Comparison of ENCODE assay signal across 31 mouse cellular contexts in genomic region chr10:43748300-43748699, GRCm38 (mm10).
"Had no signal": no experiment of that assay in that cellular context is flagged by ENCODE, and none has a peak within 500 bp of the region (broad histone marks: within the 10 kb centered on the region; RNA-seq: fewer than 3 reads in every experiment).

No protein-coding gene starts in this region.

- H3K9me3 ChIP-seq: limb, embryonic 10.5 days; limb, embryonic 12.5 days; limb, embryonic 13.5 days; limb, embryonic 15.5 days; liver, embryonic 12.5 days; liver, embryonic 13.5 days; liver, embryonic 15.5 days; lung, embryonic 15.5 days; midbrain, embryonic 10.5 days; midbrain, embryonic 12.5 days; midbrain, embryonic 13.5 days; midbrain, embryonic 15.5 days had no signal

- H3K27me3 ChIP-seq: limb, embryonic 12.5 days; limb, embryonic 13.5 days; limb, embryonic 15.5 days; liver, embryonic 12.5 days; liver, embryonic 13.5 days; liver, embryonic 15.5 days; lung, embryonic 15.5 days; midbrain, embryonic 12.5 days; midbrain, embryonic 13.5 days; midbrain, embryonic 15.5 days had no signal

- H3K27ac ChIP-seq: limb, embryonic 10.5 days; limb, embryonic 12.5 days; limb, embryonic 13.5 days; limb, embryonic 15.5 days; liver, embryonic 12.5 days; liver, embryonic 13.5 days; liver, embryonic 14.5 days; liver, embryonic 15.5 days; lung, embryonic 15.5 days; macrophage; midbrain, embryonic 10.5 days; midbrain, embryonic 12.5 days; midbrain, embryonic 13.5 days; midbrain, embryonic 15.5 days had no signal

- DNase-seq: left cerebral cortex, postnatal 4 days; liver; liver, embryonic 13.5 days; liver, postnatal 0 days; lung, adult 18-20 months; lung, adult 2 months; lung, embryonic 14.5 days; lung, postnatal 10 days; lung, postnatal 14 days; lung, postnatal 36 days; lung, postnatal 4 days; midbrain, embryonic 14.5 days had no signal

- ATAC-seq: liver, embryonic 12.5 days; liver, postnatal 0 days; lung, postnatal 0 days; midbrain, embryonic 13.5 days; midbrain, embryonic 15.5 days; midbrain, embryonic 16.5 days had no signal

- H3K4me1 ChIP-seq: limb, embryonic 15.5 days; midbrain, embryonic 15.5 days had no signal

- H3K9ac ChIP-seq: limb, embryonic 12.5 days; limb, embryonic 13.5 days; limb, embryonic 15.5 days; liver, embryonic 12.5 days; liver, embryonic 13.5 days; liver, embryonic 14.5 days; liver, embryonic 15.5 days; liver, postnatal 0 days; lung, embryonic 14.5 days; lung, embryonic 15.5 days; midbrain, embryonic 12.5 days; midbrain, embryonic 13.5 days; midbrain, embryonic 15.5 days had no signal

- H3K36me3 ChIP-seq: limb, embryonic 10.5 days; limb, embryonic 12.5 days; limb, embryonic 13.5 days; limb, embryonic 15.5 days; liver, embryonic 12.5 days; liver, embryonic 13.5 days; liver, embryonic 15.5 days; lung, embryonic 15.5 days; midbrain, embryonic 10.5 days; midbrain, embryonic 12.5 days; midbrain, embryonic 13.5 days; midbrain, embryonic 15.5 days had no signal

- H3K4me3 ChIP-seq: limb, embryonic 10.5 days; limb, embryonic 12.5 days; limb, embryonic 13.5 days; limb, embryonic 15.5 days; liver, embryonic 12.5 days; liver, embryonic 13.5 days; liver, embryonic 15.5 days; lung, embryonic 15.5 days; megakaryocyte, embryonic 14.5 days; midbrain, embryonic 10.5 days; midbrain, embryonic 12.5 days; midbrain, embryonic 13.5 days; midbrain, embryonic 15.5 days; myocyte had no signal

- H3K4me2 ChIP-seq: limb, embryonic 12.5 days; limb, embryonic 13.5 days; limb, embryonic 15.5 days; liver, embryonic 11.5 days; liver, embryonic 12.5 days; liver, embryonic 13.5 days; liver, embryonic 15.5 days; lung, embryonic 14.5 days; lung, embryonic 15.5 days; midbrain, embryonic 11.5 days; midbrain, embryonic 12.5 days; midbrain, embryonic 13.5 days; midbrain, embryonic 15.5 days had no signal
